Mouse (Mus musculus) megakaryocyte, embryonic 14.5 days (primary cell): Measurements from ENCODE around the gene Inhbc. TPM values are rescaled to one million over a fixed set of nuclear protein-coding genes. Genes with fewer than 3 reads are reported as not detected.

ENCODE experiments used
- H3K27me3 ChIP-seq: replicated peaks from 2 replicates; pipeline ENCODE3; 2012; ENCODE audit warnings: inconsistent platforms
- H3K36me3 ChIP-seq: replicated peaks from 2 replicates; pipeline ENCODE3; 2012; ENCODE audit warnings: low read length, inconsistent platforms, mixed read lengths
- H3K4me1 ChIP-seq: 2 replicates; pipeline ENCODE4 v1.6.1; 2012; ENCODE audit warnings: inconsistent platforms
- H3K4me3 ChIP-seq: replicated peaks from 2 replicates; pipeline ENCODE3; 2012; ENCODE audit warnings: moderate library complexity, mild to moderate bottlenecking, inconsistent platforms
- H3K9me3 ChIP-seq: 2 replicates; pipeline ENCODE4 v1.6.1; 2012; ENCODE audit warnings: inconsistent platforms
- FLI1 ChIP-seq: IDR thresholded peaks from 2 replicates; pipeline ENCODE4 v1.6.1; 2012; ENCODE audit warnings: low read length, inconsistent platforms, mixed read lengths
- GATA1 ChIP-seq: IDR thresholded peaks from 3 replicates; pipeline ENCODE4 v1.6.1; 2012; ENCODE audit warnings: mixed read lengths, low read length, inconsistent platforms, borderline replicate concordance
- polyA plus RNA-seq: library from polyadenylated mRNA; stranded (reverse); fragments of >175 nt; gene quantifications from 2 replicates; pipeline ENCODE4 v1.2.3, GENCODE M21; 2012; ENCODE audit warnings: low replicate concordance; ENCODE audit not compliant: insufficient read depth

The Inhbc gene
- polyA plus RNA-seq, 1 experiment = not detected

GRCm38 (mm10) chr10:127335271-127335670 lies 35.0 kb downstream of the Inhbc start:
- peaks cover 5% of the 10 kb centered on the region for H3K9me3 ChIP-seq
- H3K4me3 ChIP-seq = no peak overlapping the region
- H3K36me3 ChIP-seq = peaks cover 4% of the 10 kb centered on the region
- no peak for TF ChIP-seq FLI1
- no peak for TF ChIP-seq GATA1
- H3K27me3 ChIP-seq = peaks cover 46% of the 10 kb centered on the region
- H3K4me1 ChIP-seq = peaks cover 18% of the 10 kb centered on the region

DNA sequence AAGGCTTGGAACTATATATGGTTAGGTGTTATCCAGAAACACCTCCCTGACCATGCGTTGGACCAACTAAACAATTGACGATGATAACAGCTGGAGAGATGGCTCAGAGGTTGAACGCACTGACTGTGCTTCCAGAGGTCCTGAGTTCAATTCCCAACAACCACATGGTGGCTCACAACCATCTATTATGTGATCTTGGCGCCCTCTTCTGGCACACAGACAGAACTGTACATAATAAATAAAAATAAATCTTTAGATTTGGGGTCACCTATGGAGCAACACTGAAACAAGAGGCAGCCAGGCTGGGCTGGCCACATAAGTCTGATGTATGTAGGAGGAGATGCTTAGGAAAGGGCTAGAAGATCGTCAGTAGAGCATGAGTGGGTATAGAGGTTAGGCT lies 37.1 kb downstream of the Inhbc start:
- H3K4me1 ChIP-seq = peaks cover 13% of the 10 kb centered on the region
- peaks cover 24% of the 10 kb centered on the region for H3K36me3 ChIP-seq
- peaks cover 5% of the 10 kb centered on the region for H3K9me3 ChIP-seq
- TF ChIP-seq GATA1 (no peak), FLI1 (no peak)
- no peak overlapping the region for H3K4me3 ChIP-seq
- H3K27me3 ChIP-seq = peaks cover 46% of the 10 kb centered on the region

GRCm38 (mm10) chr10:127332211-127332874 lies 37.9 kb downstream of the Inhbc start:
- Histone ChIP-seq H3K36me3 (peaks cover 32% of the 10 kb centered on the region), H3K4me1 (peaks cover 13% of the 10 kb centered on the region), H3K9me3 (peaks cover 5% of the 10 kb centered on the region), H3K27me3 (peaks cover 41% of the 10 kb centered on the region), H3K4me3 (no peak overlapping the region)
- no peak for TF ChIP-seq FLI1
- TF ChIP-seq GATA1 = no peak

GRCm38 (mm10) chr10:127330212-127330611 lies 40.0 kb downstream of the Inhbc start:
- Histone ChIP-seq H3K36me3 (peaks cover 34% of the 10 kb centered on the region), H3K4me3 (no peak overlapping the region), H3K9me3 (peaks cover 5% of the 10 kb centered on the region), H3K27me3 (peaks cover 39% of the 10 kb centered on the region), H3K4me1 (peaks cover 33% of the 10 kb centered on the region)
- no peak for TF ChIP-seq FLI1
- no peak for TF ChIP-seq GATA1

DNA sequence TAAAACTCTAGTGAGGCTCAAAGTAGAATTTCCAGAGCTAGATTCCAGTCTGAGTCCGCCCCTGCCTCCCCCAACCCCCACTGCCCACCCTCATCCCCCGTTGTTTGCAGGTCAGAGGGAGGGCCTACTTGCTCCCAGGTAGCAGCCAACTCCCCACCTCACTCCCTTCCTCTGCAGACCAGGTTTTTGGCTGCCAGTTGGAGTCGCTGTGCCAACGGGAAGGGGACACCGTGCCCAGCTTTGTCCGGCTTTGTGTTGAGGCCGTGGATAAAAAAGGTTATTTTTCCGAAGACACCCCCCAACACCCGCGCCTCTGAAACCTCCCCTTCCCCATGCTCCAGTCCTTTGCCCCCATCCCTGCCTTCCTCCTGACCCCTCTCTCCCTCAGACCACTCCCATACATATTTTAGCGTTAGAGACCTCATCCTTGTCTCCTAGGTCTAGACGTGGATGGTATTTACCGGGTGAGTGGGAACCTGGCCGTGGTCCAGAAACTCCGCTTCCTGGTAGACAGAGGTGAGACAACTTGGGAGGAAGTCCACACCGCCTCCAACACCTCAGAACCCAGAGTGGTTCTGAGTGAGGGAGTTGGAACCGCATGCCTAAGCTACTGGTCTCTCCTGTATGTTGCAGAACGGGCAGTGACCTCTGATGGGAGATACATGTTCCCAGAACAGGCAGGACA lies 42.6 kb downstream of the Inhbc start:
- Histone ChIP-seq H3K27me3 (peaks cover 34% of the 10 kb centered on the region), H3K4me3 (peak overlapping the region; percentile 95), H3K36me3 (peaks cover 34% of the 10 kb centered on the region), H3K9me3 (peaks cover 5% of the 10 kb centered on the region), H3K4me1 (peaks cover 58% of the 10 kb centered on the region)
- TF ChIP-seq FLI1 (no peak), GATA1 (no peak)

- Histone ChIP-seq H3K9me3 (no peaks in the 10 kb centered on the region), H3K4me3 (peak overlapping the region; percentile 95), H3K27me3 (peaks cover 29% of the 10 kb centered on the region), H3K36me3 (peaks cover 34% of the 10 kb centered on the region), H3K4me1 (peaks cover 62% of the 10 kb centered on the region)
- no peak for TF ChIP-seq FLI1
- no peak for TF ChIP-seq GATA1
Measured at GRCm38 (mm10) chr10:127326828-127327227, 43.4 kb downstream of the Inhbc start.

- peaks cover 28% of the 10 kb centered on the region for H3K27me3 ChIP-seq
- peak overlapping the region; percentile 95 for H3K4me3 ChIP-seq
- no peak for TF ChIP-seq FLI1
- TF ChIP-seq GATA1 = no peak
- peaks cover 68% of the 10 kb centered on the region for H3K4me1 ChIP-seq
- peaks cover 34% of the 10 kb centered on the region for H3K36me3 ChIP-seq
- H3K9me3 ChIP-seq = no peaks in the 10 kb centered on the region
Measured at GRCm38 (mm10) chr10:127326017-127326801, 44.0 kb downstream of the Inhbc start.

- Histone ChIP-seq H3K9me3 (no peaks in the 10 kb centered on the region), H3K4me3 (peak overlapping the region; percentile 95), H3K4me1 (peaks cover 74% of the 10 kb centered on the region), H3K27me3 (peaks cover 26% of the 10 kb centered on the region), H3K36me3 (peaks cover 32% of the 10 kb centered on the region)
- TF ChIP-seq FLI1 = no peak
- no peak for TF ChIP-seq GATA1
Measured at GRCm38 (mm10) chr10:127325454-127326016, 44.7 kb downstream of the Inhbc start.

GRCm38 (mm10) chr10:127324495-127324894 lies 45.7 kb downstream of the Inhbc start:
- Histone ChIP-seq H3K9me3 (no peaks in the 10 kb centered on the region), H3K27me3 (peaks cover 23% of the 10 kb centered on the region), H3K36me3 (peaks cover 22% of the 10 kb centered on the region), H3K4me1 (peaks cover 76% of the 10 kb centered on the region), H3K4me3 (peak overlapping the region; percentile 85)
- TF ChIP-seq GATA1 (no peak), FLI1 (no peak)
